Mouse (Mus musculus) cerebellum, adult (tissue): ENCODE data around the gene Gkn2.

Experiments used
- ATAC-seq: cut with Nextera tagmentation; 2 replicates; pipeline ENCODE4 v1.9.2; 2017; ENCODE audit warnings: mild to moderate bottlenecking, moderate library complexity, mixed read lengths; ENCODE audit not compliant: insufficient number of reproducible peaks, low FRiP score, low TSS enrichment

The Gkn2 gene

DNA sequence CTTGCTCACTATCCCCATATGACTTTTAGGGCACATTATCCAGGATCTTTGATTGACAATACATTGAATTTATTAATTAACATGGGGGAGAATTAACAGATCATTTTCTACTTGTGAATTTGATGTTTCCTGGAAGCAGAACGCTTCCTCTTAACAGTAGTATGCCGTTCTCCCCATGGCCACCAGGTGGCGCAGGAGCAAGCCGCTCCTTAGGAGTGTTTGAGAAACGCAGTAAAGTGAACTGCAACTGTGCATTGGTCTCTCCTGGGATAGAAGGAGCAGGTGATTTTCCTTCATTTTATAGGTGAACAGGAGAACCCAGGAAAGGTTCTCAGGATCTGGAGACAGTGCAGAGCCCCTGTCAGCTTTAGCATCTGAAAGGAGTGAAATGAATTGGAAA, 26.0 kb downstream of the Gkn2 start:
- ATAC-seq: peak; percentile 78

DNA sequence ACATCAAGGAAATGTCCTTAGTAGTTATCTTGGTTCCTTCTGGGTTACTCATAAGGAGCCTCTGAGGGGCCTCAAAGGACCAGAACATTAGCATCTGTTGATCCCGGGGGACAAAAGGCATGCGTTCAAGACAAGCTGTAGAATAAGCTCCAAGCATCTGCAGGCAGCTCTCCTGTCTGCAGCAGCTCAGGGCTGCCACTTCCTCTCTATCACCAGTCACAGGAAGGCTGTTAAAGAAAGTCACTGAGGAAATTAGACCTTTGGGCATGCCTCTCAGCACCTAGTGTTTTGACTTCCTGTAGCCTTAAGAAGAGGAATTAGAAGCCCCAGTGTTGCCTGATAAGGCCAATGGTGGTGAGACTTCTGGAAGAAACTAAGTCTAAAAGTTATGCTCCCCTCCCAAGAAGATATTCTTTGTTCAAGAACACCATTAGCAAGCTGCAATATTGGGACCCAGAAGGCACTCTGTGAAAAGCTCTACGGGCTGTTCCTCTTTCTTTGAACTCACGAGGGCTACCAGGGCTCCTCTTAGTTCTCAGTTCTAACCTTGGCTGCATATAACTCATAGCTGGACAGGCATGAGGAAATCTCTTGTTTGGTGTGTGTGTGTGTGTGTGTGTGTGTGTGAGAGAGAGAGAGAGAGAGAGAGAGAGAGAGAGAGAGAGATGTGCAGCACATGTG, 26.9 kb downstream of the Gkn2 start:
- ATAC-seq: no peak

DNA sequence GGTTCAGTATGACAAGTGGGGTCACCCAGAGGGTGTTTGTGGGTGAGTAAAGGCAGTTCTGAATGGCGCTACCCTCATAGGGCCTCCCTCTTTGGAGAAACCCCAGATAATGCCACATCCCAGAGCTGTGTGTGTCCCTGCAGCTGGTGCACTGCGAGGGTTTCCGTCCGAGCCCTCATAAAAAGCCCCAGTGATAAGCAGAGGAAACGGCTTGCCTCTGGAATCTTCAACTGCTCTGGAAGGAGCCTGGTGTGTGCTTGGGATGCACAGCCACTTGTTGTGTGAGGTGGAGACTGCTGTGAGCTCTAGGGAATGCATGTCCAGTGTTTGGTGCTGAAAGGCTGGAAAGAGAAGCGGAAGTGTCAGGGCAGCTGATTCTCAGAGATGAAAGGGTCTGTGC, 28.3 kb downstream of the Gkn2 start:
- no peak for ATAC-seq

DNA sequence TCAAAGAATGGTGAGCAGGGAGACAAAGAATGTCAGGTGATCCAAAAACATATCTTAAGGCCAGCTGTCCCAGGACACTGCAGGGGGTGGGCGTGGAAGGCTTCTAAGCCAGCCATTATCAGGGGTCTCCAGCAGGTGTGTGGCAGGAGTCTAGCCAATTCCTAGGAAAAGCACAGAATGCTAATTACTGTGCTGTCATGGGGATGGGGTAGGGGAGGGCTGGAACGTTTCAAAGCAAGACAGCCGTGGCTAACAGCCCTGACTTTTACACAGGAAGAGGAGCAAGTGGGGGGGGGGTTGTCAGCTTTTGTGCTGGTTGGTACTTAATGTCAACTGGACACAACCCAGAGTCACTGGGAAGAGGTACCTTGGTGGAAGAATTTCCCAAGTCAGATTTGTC, 38.9 kb downstream of the Gkn2 start:
- no peak for ATAC-seq

DNA sequence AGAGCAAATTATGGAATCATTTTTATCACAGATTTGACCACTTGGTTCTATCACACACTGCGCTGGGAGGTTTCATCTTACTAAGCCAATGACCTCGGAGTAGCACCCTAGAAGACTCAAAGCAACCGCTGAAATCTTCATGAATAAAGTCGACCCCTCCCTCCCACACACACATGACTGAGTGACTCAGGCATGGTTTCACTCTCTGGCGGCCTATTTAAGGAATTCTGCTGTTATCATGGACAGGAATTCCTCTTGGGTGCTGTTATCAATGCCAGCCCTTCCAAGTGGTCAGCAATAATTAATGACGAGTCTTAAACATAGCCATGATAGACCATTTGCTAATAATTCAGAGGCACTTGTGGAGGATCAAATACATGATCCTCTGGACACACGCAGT, 49.1 kb downstream of the Gkn2 start:
- ATAC-seq: no peak

DNA sequence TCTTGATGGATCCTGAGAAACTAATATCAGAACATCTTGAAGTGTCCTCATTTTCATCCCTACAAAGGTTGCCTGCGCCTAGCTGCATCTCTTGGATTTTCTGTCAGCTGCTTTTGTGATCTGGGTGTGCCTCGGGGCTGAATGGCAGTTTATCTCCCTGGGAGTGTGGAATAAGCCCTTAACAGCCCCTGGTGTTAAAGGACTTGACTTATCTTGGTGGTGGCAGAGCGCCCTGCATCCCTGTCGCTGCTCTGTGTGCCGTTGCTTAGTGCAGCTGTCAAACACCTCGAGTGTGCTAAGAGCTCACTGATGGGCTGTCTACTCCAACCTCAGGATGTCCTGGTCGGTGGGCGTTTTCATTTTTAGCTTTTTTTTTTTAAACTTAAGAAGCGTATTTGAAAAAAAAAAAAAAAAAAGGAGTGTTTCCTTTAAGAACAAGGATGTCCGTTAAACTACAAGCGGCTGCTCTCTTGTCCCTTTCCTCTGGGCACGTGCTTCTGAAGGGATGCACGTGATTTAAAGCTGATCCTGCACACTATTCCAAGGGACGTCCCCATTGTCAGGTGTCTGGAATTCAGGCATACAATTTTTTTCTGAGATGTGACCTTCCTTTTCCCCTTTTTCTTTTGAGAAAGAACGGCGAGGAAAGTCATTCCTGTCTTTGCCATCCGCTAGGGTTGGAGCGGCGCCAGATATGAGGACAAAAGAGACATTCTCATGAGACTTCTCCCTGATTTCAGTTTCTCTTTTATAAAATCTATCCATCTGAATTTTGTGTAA, 51.1 kb downstream of the Gkn2 start:
- ATAC-seq: no peak

DNA sequence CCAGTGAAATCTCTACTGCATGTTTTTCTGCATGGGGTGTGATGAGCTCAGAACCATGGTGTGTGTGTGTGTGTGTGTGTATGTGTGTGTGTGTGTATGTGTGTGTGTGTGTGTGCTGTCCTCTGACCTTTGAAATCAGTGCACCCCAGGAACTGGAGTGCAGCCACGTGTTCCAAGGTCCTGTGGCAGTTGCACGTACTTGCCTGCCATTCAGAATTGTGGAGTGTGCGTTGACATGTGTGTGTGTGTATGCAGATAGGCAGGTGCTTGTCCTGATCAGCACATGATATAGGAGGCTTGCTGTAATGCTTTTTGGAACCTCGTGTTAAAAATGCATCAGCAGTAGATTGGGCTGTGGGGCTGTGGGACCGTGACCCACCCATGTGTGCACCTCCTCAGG, 53.8 kb downstream of the Gkn2 start:
- no peak for ATAC-seq

DNA sequence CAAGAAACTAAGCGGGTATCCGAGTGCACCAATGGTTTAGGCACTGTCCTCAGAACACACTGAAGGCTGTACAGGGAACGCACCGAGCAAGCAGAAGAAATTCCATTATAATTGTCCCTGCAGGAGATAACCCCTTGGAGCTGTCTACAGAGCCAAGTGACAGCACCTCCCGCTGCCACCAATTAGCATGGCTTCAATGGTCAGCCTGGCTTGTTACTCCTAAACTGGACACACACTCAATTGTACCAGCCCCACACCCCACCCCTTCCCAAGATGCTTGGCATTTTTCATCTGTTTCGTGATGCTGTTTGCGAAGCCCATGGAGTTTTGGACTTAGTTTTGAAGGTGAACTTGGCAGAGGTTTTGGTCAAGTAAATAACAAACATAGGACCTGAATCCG, 54.5 kb downstream of the Gkn2 start:
- no peak for ATAC-seq

DNA sequence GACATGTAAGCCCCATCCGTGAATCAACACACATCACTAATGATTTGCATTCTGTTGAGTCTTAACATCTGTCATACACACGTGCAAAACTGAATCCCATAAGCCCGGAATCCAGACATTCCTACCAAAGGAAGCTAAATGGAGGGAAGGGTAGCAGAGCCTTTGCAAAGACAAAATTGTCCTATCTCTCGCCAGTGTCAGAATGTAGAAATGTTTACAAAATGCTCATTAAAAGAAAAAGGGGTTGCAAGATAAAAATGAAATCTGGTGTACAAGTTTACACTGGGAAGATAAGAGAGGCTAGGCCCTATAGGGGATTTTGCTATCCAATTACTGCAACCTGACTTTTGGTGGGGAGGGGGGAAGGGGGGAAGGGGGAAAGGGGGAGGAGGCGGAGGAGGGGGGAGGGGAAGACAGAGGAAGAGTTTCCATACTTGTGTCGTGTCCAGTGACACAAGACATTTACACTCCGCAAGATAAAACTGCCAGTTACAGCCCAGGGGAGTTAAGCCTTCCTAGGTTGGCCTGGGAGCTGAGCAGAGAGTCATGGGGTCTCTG, 55.4 kb downstream of the Gkn2 start, which contains the start of gene Bmp10:
Bmp10 (plus strand) TSS at position 508 of the 558 bp plus-strand sequence.
- ATAC-seq: no peak
